8 mouse cellular contexts compared by ENCODE assay signal in the genomic region with DNA sequence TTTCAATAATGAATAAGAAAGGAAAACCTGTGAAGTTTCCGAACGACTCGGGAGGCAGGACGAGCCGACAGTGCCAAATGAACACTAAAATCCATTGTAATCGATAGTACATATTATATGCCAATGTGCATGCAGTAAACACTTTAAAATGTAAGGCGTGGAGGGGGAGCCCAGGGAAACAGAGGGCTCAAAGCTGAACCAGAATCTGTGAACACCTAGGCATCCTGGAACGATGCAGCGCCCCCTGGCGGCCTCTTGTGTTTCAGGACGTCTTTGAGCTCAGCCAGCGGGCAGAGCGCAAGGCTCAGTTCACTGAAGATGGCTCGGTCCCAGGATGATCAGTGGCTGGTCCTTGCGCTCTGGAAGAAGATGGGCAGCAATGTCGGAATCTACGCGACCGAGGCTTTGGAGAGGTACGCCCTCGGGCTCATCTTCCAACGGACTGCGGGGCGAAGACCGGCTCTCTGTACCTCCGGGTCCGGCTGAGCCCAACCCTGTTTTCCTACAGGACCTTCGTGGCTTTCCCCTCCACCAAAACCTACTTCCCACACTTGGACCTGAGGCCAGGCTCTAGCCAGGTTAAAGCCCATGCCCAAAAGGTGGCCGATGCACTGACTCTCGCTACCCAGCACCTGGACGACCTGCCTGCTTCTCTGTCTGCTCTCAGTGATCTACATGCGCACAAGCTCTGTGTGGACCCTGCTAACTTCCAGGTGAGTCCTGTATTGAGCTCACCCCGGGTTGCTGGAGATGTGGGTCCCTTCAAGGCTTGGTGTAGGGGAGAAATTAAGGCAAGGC. TPM values are rescaled to one million over a fixed set of nuclear protein-coding genes. Genes with fewer than 3 reads are reported as not detected.
DNase-seq lines count a peak whose midpoint lies in the region; ATAC-seq and TF ChIP-seq lines count a peak whose summit lies in the region.
"Not testable (repeated sequence)": the region's sequence is repeated elsewhere in the genome, so short reads cannot be mapped to it uniquely, and the experiment has no call there.

Gene Hbq1b, plus strand, starts transcription at position 271 of the 798 bp plus-strand sequence.

- TF ChIP-seq CTCF in lung, embryonic 14.5 days (IDR thresholded peaks at IDR 0.05; ENCODE audit: low read depth) = peak; percentile 83

- in situ Hi-C loops in ES-E14 (cut with MboI; ENCODE audit: low sequenced_read_pairs in 2 of 2, unreplicated experiment in 2 of 2) = not testable (repeated sequence)

- ATAC-seq in frontal cortex, adult (ENCODE audit: low TSS enrichment) = peak; percentile 94
- peak; percentile 72 to 78 for ATAC-seq in hematopoietic stem cell, adult 5-6 weeks (replicated peaks in 1 of 2; ENCODE audit: insufficient read depth in 1 of 2, low FRiP score in 2 of 2, low TSS enrichment in 1 of 2, low read depth in 1 of 2, poor library complexity in 2 of 2, severe bottlenecking in 2 of 2)
- ATAC-seq in lung, embryonic 14.5 days (ENCODE audit: insufficient read depth) = peak; percentile 68
- peak; percentile 50; the same call in 1 of the 2 replicates for ATAC-seq in neutrophil, adult 5-6 weeks (ENCODE audit: extremely low read depth, insufficient number of reproducible peaks, low FRiP score, poor library complexity, severe bottlenecking)

- not testable (repeated sequence) for DNase-seq in ES-E14 (ENCODE audit: low read depth, low spot score)
- peak; percentile 83 for DNase-seq in cerebellum, adult 8-10 months
- peak; percentile 78 for DNase-seq in layer of hippocampus, adult 9-10 months (ENCODE audit: low spot score)
- peak; percentile 79 for DNase-seq in lung, embryonic 14.5 days
- peak; percentile 41 to 48 for DNase-seq in thymus, adult 18-20 months

- peak within 1 kb of the TSS; percentile 48 for H3K4me2 ChIP-seq in lung, embryonic 14.5 days

- not testable (repeated sequence) for H3K9me3 ChIP-seq in ES-E14 (ENCODE audit: control insufficient read depth, insufficient read depth, low read depth, low read length); lung, embryonic 14.5 days (ENCODE audit: low read depth, low read length)

- WGBS in lung, embryonic 14.5 days = 16% methylated on average over 30 of the region's 33 CpGs

- H3K4me1 ChIP-seq in ES-E14 (ENCODE audit: control insufficient read depth in 2 of 2, insufficient read depth in 2 of 2, low read length in 2 of 2, poor library complexity in 1 of 2); lung, embryonic 14.5 days (ENCODE audit: insufficient read depth): not testable (repeated sequence)

- not testable (repeated sequence) for H3K27ac ChIP-seq in ES-E14 (ENCODE audit: insufficient read depth, low read depth, low read length, poor library complexity, severe bottlenecking)
- peak within 1 kb of the TSS; percentile 27; the same call in 1 of the 2 replicates for H3K27ac ChIP-seq in lung, embryonic 14.5 days (ENCODE audit: low read depth)

- H3K9ac ChIP-seq in ES-E14 (ENCODE audit: insufficient read depth, low read depth, low read length, poor library complexity, severe bottlenecking) = peak within 1 kb of the TSS; percentile 64; the same call in 1 of the 2 replicates
- peak within 1 kb of the TSS; percentile 29; the same call in 1 of the 2 replicates for H3K9ac ChIP-seq in lung, embryonic 14.5 days

- not testable (repeated sequence) for H3K36me3 ChIP-seq in ES-E14 (ENCODE audit: control insufficient read depth, insufficient read depth, low read length, poor library complexity, severe bottlenecking); lung, embryonic 14.5 days (ENCODE audit: insufficient read depth)

- peak within 1 kb of the TSS; percentile 55 to 67; a peak in 3 of 4 replicates for H3K4me3 ChIP-seq in ES-E14 (ENCODE audit: insufficient read depth in 1 of 2, low read depth in 1 of 2, low read length in 2 of 2, poor library complexity in 1 of 2, severe bottlenecking in 1 of 2)
- peak within 1 kb of the TSS; percentile 20; the same call in 1 of the 2 replicates for H3K4me3 ChIP-seq in lung, embryonic 14.5 days (ENCODE audit: low read depth, low read length)

- H3K27me3 ChIP-seq in lung, embryonic 14.5 days (ENCODE audit: insufficient read depth, low read length) = not testable (repeated sequence)

RNA-seq across cellular contexts. Expression of gene Hbq1b, which starts in this region (rescaled TPM):
- total RNA-seq in ES-E14 (2012; rRNA removed) = 0.80 TPM in 1 of 2 replicates, not detected in the other
- total RNA-seq in hematopoietic stem cell, adult 5-6 weeks (2017) = not detected in 2 replicates
- 1.8 and 2.1 TPM in 2 replicates for polyA plus RNA-seq in lung, embryonic 14.5 days (2014; fragmentation: Nextera tagmentation; extraction: Ambion mirVana)
- 1.2 TPM in 1 of 2 replicates, not detected in the other for total RNA-seq in neutrophil, adult 5-6 weeks (2017)

Comparison
In these comparisons a context has a peak if more than half of its experiments do, and no peak if none do; other contexts are left out.
1. Peak in ATAC-seq in hematopoietic stem cell, adult 5-6 weeks; RNA of the gene not detected or under 1 TPM.